Mouse (Mus musculus): ENCODE measurements around the gene Sh3pxd2b.

The Sh3pxd2b gene

GRCm38 (mm10) chr11:32340476-32341473 is 6.8 kb upstream of the Sh3pxd2b start:
- DNase-seq (ENCODE audit: low read depth in 1 of 2, low spot score in 2 of 2) = no peak

- peak; percentile 33 to 62 for DNase-seq (ENCODE audit: low read depth in 1 of 2, low spot score in 2 of 2)
Observed at GRCm38 (mm10) chr11:32342770-32343191, 4.8 kb upstream of the Sh3pxd2b start.

- DNase-seq (ENCODE audit: low read depth in 1 of 2, low spot score in 2 of 2) = no peak
Observed at GRCm38 (mm10) chr11:32343350-32343749, 4.3 kb upstream of the Sh3pxd2b start.

GRCm38 (mm10) chr11:32345504-32346297 is 1.9 kb upstream of the Sh3pxd2b start:
- no peak for DNase-seq (ENCODE audit: low read depth in 1 of 2, low spot score in 2 of 2)

- DNase-seq (ENCODE audit: low read depth in 1 of 2, low spot score in 2 of 2) = no peak
Observed at GRCm38 (mm10) chr11:32347264-32347606, 385 bp upstream of the Sh3pxd2b start.

- no peak for DNase-seq (ENCODE audit: low read depth in 1 of 2, low spot score in 2 of 2)
Observed at GRCm38 (mm10) chr11:32348433-32349283, 1.0 kb downstream of the Sh3pxd2b start.

GRCm38 (mm10) chr11:32349284-32349953 is 1.8 kb downstream of the Sh3pxd2b start:
- DNase-seq (ENCODE audit: low read depth in 1 of 2, low spot score in 2 of 2) = peak; percentile 71 to 74

- DNase-seq (ENCODE audit: low read depth in 1 of 2, low spot score in 2 of 2) = no peak
Observed at GRCm38 (mm10) chr11:32352946-32353345, 5.3 kb downstream of the Sh3pxd2b start.

- DNase-seq (ENCODE audit: low read depth in 1 of 2, low spot score in 2 of 2) = no peak
Observed at GRCm38 (mm10) chr11:32355377-32355776, 7.8 kb downstream of the Sh3pxd2b start.

- DNase-seq (ENCODE audit: low read depth in 1 of 2, low spot score in 2 of 2) = no peak
Observed at GRCm38 (mm10) chr11:32357686-32358085, 10.1 kb downstream of the Sh3pxd2b start.

- DNase-seq (ENCODE audit: low read depth in 1 of 2, low spot score in 2 of 2) = no peak
Observed at GRCm38 (mm10) chr11:32358399-32358798, 10.8 kb downstream of the Sh3pxd2b start.

- DNase-seq (ENCODE audit: low read depth in 1 of 2, low spot score in 2 of 2) = no peak
Observed at GRCm38 (mm10) chr11:32359566-32359965, 11.9 kb downstream of the Sh3pxd2b start.

GRCm38 (mm10) chr11:32361774-32362173 is 14.2 kb downstream of the Sh3pxd2b start:
- no peak for DNase-seq (ENCODE audit: low read depth in 1 of 2, low spot score in 2 of 2)

GRCm38 (mm10) chr11:32363188-32363587 is 15.6 kb downstream of the Sh3pxd2b start:
- no peak for DNase-seq (ENCODE audit: low read depth in 1 of 2, low spot score in 2 of 2)

GRCm38 (mm10) chr11:32363610-32364220 is 16.1 kb downstream of the Sh3pxd2b start:
- DNase-seq (ENCODE audit: low read depth in 1 of 2, low spot score in 2 of 2) = no peak

GRCm38 (mm10) chr11:32364375-32364774 is 16.8 kb downstream of the Sh3pxd2b start:
- no peak for DNase-seq (ENCODE audit: low read depth in 1 of 2, low spot score in 2 of 2)

GRCm38 (mm10) chr11:32365498-32365897 is 17.9 kb downstream of the Sh3pxd2b start:
- DNase-seq (ENCODE audit: low read depth in 1 of 2, low spot score in 2 of 2) = no peak

- DNase-seq (ENCODE audit: low read depth in 1 of 2, low spot score in 2 of 2) = no peak
Observed at GRCm38 (mm10) chr11:32367056-32367455, 19.4 kb downstream of the Sh3pxd2b start.

GRCm38 (mm10) chr11:32368986-32369385 is 21.4 kb downstream of the Sh3pxd2b start:
- no peak for DNase-seq (ENCODE audit: low read depth in 1 of 2, low spot score in 2 of 2)

- no peak for DNase-seq (ENCODE audit: low read depth in 1 of 2, low spot score in 2 of 2)
Observed at GRCm38 (mm10) chr11:32370881-32371280, 23.3 kb downstream of the Sh3pxd2b start.
